Mouse (Mus musculus) brain, embryonic 14.5 days (tissue): ENCODE measurements around the gene Mrps11. TPM values are rescaled to one million over a fixed set of nuclear protein-coding genes. Genes with fewer than 3 reads are reported as not detected.

Experiments
- DNase-seq: peaks from one replicate; pipeline ENCODE4 v3.0.0-alpha.2; 2011; ENCODE audit warnings: low read depth
- CTCF ChIP-seq: fragments of 200-500 bp; IDR thresholded peaks from 2 replicates; pipeline ENCODE4 v1.5.1; 2012; ENCODE audit warnings: inconsistent platforms, mild to moderate bottlenecking, moderate library complexity, borderline replicate concordance; ENCODE audit not compliant: insufficient read depth, insufficient read length; ENCODE audit errors: extremely low read depth
- POLR2A ChIP-seq: fragments of 200-500 bp; IDR thresholded peaks from 2 replicates; pipeline ENCODE4 v1.6.1; 2012; ENCODE audit warnings: mild to moderate bottlenecking, inconsistent platforms, borderline replicate concordance; ENCODE audit not compliant: poor library complexity, insufficient read depth, insufficient read length, severe bottlenecking; ENCODE audit errors: extremely low read depth
- polyA plus RNA-seq: library from polyadenylated mRNA; depleted of rRNA; stranded (reverse); fragments of >200 nt; gene quantifications from 2 replicates; pipeline ENCODE4 v1.2.3, GENCODE M21; 2012

Mrps11 gene
- polyA plus RNA-seq, 1 experiment = 75.8 TPM

DNA sequence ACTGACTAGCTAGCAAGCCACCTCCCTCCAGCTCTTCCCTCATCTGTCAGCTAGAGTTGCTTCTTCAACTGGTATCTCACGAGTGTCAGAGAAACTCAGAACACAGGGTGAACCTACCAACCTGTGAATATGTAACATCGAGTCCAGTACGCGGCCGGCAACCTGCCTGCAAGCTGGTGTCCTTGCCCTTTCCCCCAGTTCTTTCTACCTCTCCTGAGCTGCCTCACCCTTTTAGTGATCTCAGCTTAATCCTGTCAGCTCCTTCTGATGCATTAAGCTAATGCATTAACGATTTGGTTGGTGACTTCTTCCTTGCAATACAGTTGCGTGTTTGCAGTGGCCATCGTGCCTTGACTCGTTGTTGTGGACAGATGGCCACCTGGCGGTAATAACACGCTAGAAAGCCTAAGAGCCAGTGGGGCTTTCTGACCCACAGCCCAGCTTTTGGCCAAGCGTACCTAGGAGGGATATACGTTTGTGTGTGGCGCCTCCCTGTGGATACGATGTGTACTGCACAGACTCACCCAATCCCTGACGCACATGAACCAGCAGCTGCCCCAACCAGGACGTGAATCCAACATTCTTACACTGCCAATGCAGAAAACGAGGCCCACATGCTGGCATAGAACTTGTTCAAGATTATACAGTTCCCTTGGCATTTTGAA, 16.8 kb upstream of the Mrps11 start:
- no peak for TF ChIP-seq POLR2A
- TF ChIP-seq CTCF = peak; percentile 88
- peak; percentile 93 for DNase-seq

DNA sequence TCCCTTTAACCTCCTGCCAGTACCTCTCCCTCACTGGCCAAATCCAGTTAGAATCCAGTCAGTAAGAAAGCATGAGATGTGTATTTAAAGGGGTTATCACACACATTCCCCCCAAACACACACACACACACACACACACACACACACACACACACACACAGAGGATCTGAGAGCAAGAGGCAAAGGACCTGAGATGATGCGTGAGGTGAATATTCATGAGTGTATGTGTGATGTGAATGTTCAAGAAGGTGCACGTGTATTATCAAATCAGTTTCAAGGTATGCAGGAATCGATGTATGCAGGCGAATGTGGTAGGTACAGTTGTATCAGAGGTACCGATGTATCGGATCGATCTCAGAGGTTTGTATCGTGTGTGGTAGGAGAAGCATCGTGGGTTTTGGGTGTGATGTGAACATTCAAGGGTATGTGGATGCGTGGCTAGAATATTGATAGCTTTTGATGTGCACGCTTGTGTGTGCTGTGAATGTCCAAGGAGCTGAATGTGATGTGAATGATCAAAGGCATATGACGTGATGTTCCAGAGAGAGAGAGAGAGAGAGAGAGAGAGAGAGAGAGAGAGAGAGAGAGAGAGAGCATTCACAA, 14.9 kb upstream of the Mrps11 start:
- DNase-seq = peak; percentile 73
- TF ChIP-seq POLR2A (no peak), CTCF (no peak)

GRCm38 (mm10) chr7:78769075-78769652, 13.8 kb upstream of the Mrps11 start:
- no peak for TF ChIP-seq POLR2A
- no peak for TF ChIP-seq CTCF

GRCm38 (mm10) chr7:78770936-78771335, 12.0 kb upstream of the Mrps11 start:
- no peak for DNase-seq

More at GRCm38 (mm10) chr7:78769075-78769652, 13.8 kb upstream of the Mrps11 start:
- DNase-seq = no peak

DNA sequence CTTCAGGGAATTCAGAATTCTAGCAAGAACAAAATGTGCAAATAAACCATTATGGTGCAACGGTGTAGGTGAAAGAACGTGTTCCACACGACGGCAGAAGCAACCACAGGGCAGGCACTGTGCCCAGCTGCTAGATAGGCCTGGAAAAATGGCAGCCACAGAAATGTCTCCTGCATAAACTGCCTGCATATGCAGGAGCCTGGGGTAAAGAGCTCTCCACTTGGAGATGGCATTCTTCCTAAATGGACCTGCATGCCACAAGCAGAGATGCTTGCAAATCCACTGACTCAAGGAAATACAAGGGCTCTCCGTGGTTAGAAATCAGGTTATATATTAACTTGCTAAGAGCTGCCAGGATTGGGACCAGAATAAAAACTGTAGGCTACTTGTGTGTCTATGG, 4.2 kb upstream of the Mrps11 start:
- no peak for DNase-seq
- TF ChIP-seq CTCF (no peak), POLR2A (no peak)

More at GRCm38 (mm10) chr7:78770936-78771335, 12.0 kb upstream of the Mrps11 start:
- TF ChIP-seq POLR2A (no peak), CTCF (no peak)

- DNase-seq = peak; percentile 28
- TF ChIP-seq CTCF = no peak
- no peak for TF ChIP-seq POLR2A
Observed at GRCm38 (mm10) chr7:78785906-78786305, 3.0 kb downstream of the Mrps11 start.

DNA sequence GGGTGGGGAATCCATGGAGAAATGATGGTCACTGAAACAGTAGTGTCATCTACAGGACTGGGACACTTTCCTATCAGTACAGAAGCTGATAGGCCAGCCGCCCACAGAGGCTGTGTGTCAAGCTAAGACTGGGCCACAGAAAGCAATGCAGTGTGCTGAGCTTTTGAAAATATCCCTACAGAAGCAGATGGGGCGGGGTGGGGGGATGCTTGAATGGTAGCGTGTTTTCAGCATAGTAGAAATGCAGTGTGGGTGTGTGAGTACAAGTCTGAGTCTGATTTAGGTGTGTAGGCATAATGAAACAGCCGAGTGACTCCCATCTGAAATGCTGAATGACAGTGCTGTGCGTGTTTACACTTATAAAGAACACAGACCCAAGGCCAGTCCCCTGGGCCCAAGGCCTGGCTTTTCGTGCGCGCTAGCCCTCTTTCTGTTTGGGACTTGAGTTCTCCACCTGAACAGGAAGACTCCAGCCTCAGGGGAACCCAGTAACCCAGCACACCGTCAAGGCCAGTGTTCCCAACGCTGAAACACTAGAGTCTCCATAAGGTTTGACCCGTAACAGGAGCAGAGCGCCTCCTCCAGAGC, 5.0 kb downstream of the Mrps11 start:
- TF ChIP-seq CTCF (no peak), POLR2A (no peak)
- DNase-seq = no peak

GRCm38 (mm10) chr7:78791359-78792222, 8.7 kb downstream of the Mrps11 start:
- peak; percentile 89 for TF ChIP-seq CTCF
- TF ChIP-seq POLR2A = no peak
- DNase-seq = peak; percentile 87

DNA sequence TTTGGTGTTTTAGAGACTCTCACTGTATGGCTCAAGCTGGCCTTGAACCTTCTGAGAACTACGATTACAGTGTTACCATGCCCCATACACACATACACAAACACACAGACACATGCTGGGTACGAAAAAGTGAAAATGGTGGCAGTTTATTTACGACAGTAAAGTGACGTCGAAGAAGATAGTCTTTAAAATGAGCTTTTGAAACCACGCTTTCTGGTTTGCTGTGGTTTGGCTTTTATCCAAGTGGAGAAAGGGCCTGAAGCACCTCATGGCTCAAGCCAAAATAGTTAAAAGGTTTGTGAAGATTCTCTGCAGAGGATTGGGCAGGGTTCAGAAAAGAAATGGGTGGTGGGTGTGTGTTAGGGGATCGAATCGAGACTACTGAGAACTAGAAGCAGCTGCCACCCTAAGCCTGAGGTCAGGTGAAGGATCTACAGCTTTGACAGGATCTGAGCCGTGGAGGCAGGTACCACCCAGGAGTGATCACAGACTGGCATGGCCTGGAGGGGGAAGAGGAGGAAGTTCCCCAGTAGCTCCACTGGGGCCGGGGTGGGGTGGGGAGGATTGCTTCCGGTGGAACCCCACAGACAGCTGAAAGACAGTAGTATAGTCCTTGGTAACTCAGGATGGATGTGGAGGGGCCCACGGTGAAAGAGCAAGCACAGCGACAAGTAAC, 11.1 kb downstream of the Mrps11 start:
- TF ChIP-seq CTCF (no peak), POLR2A (no peak)
- no peak for DNase-seq

GRCm38 (mm10) chr7:78794571-78795092, 11.7 kb downstream of the Mrps11 start:
- TF ChIP-seq CTCF = no peak
- TF ChIP-seq POLR2A = no peak
- DNase-seq = peak; percentile 27
